Mouse (Mus musculus): ENCODE results near the gene Brwd3. TPM values are rescaled to one million over a fixed set of nuclear protein-coding genes. Genes with fewer than 3 reads are reported as not detected.

Gene Brwd3
- polyA plus RNA-seq, 1 experiment, result 1.9 TPM

- Histone ChIP-seq H3K4me1 (ENCODE audit: control insufficient read depth, insufficient read depth, insufficient read length, low read length) (no peaks in the 10 kb centered on the region), H3K27ac (replicated peaks; ENCODE audit: low read depth, low read length) (no peak overlapping the region), H3K4me3 (ENCODE audit: insufficient read depth, low read depth, low read length) (no peak overlapping the region)
Measured at GRCm38 (mm10) chrX:108722447-108722846, 111.7 kb downstream of the Brwd3 start.

- H3K4me3 ChIP-seq (ENCODE audit: insufficient read depth, low read depth, low read length), result no peak overlapping the region
- no peaks in the 10 kb centered on the region for H3K4me1 ChIP-seq (ENCODE audit: control insufficient read depth, insufficient read depth, insufficient read length, low read length)
- no peak overlapping the region for H3K27ac ChIP-seq (replicated peaks; ENCODE audit: low read depth, low read length)
Measured at GRCm38 (mm10) chrX:108704312-108704711, 129.9 kb downstream of the Brwd3 start.

Other genes with a start within 250 kb of the Brwd3 start
- not detected in 2 replicates for gene Gm379, start 169.5 kb downstream of the Brwd3 start, polyA plus RNA-seq (2012; ENCODE audit: insufficient read depth, insufficient read length, missing spikeins)
- 47.0 and 77.1 TPM in 2 replicates for gene Hmgn5, start 179.0 kb upstream of the Brwd3 start, polyA plus RNA-seq (2012; ENCODE audit: insufficient read depth, insufficient read length, missing spikeins)